Mouse (Mus musculus) left cerebral cortex, postnatal 36 days (tissue): ENCODE data around the gene Arhgap42. TPM values are rescaled to one million over a fixed set of nuclear protein-coding genes. Genes with fewer than 3 reads are reported as not detected.

Experiments used
- DNase-seq, 2 experiments: peaks; one replicate each; pipeline ENCODE4 v3.0.0; 2021 to 2022; ENCODE audit warnings: low spot score in 2 of 2, mixed read lengths in 1 of 2
- intact Hi-C: fragments of 180-260 bp; cut with DNase I; formaldehyde crosslinking; loops from one replicate; pipeline ENCODE4 v1.15.1; 2025
- total RNA-seq, 2 experiments: library from RNA; stranded (reverse); gene quantifications; 2 replicates each; pipeline ENCODE4 v1.2.3; 2021

Gene Arhgap42
- total RNA-seq, 2 experiments from 2014 or later = 14.5 to 15.4 TPM

- no peak for DNase-seq
- intact Hi-C loops = no loop called here
Observed at GRCm38 (mm10) chr9:9214296-9214695, 24.6 kb downstream of the Arhgap42 start.

GRCm38 (mm10) chr9:9211411-9212087 is 27.4 kb downstream of the Arhgap42 start:
- intact Hi-C loops = no loop called here
- no peak for DNase-seq

GRCm38 (mm10) chr9:9210464-9210863 is 28.4 kb downstream of the Arhgap42 start:
- intact Hi-C loops = no loop called here
- DNase-seq = no peak

- intact Hi-C loops = no loop called here
- DNase-seq = no peak
Observed at GRCm38 (mm10) chr9:9208205-9208604, 30.7 kb downstream of the Arhgap42 start.

- DNase-seq = no peak
- intact Hi-C loops = no loop called here
Observed at GRCm38 (mm10) chr9:9207251-9207650, 31.6 kb downstream of the Arhgap42 start.

GRCm38 (mm10) chr9:9200827-9201388 is 38.0 kb downstream of the Arhgap42 start:
- DNase-seq = no peak
- intact Hi-C loops = no loop called here

- intact Hi-C loops = no loop called here
Observed at GRCm38 (mm10) chr9:9199170-9199841, 39.6 kb downstream of the Arhgap42 start.

GRCm38 (mm10) chr9:9198645-9199044 is 40.3 kb downstream of the Arhgap42 start:
- intact Hi-C loops = no loop called here
- no peak for DNase-seq

More at GRCm38 (mm10) chr9:9199170-9199841, 39.6 kb downstream of the Arhgap42 start:
- no peak for DNase-seq

- intact Hi-C loops = no loop called here
- no peak for DNase-seq
Observed at GRCm38 (mm10) chr9:9196046-9196445, 42.9 kb downstream of the Arhgap42 start.

GRCm38 (mm10) chr9:9194496-9194895 is 44.4 kb downstream of the Arhgap42 start:
- intact Hi-C loops = no loop called here
- DNase-seq = no peak

- DNase-seq = no peak
- intact Hi-C loops = no loop called here
Observed at GRCm38 (mm10) chr9:9192716-9193115, 46.2 kb downstream of the Arhgap42 start.

- intact Hi-C loops = no loop called here
- no peak for DNase-seq
Observed at GRCm38 (mm10) chr9:9190835-9191234, 48.1 kb downstream of the Arhgap42 start.

- intact Hi-C loops = no loop called here
- DNase-seq = no peak
Observed at GRCm38 (mm10) chr9:9188167-9188566, 50.7 kb downstream of the Arhgap42 start.

- no peak for DNase-seq
- intact Hi-C loops = no loop called here
Observed at GRCm38 (mm10) chr9:9177745-9178144, 61.2 kb downstream of the Arhgap42 start.

- no peak for DNase-seq
- intact Hi-C loops = no loop called here
Observed at GRCm38 (mm10) chr9:9174924-9175323, 64.0 kb downstream of the Arhgap42 start.

- no peak for DNase-seq
- intact Hi-C loops = no loop called here
Observed at GRCm38 (mm10) chr9:9174206-9174605, 64.7 kb downstream of the Arhgap42 start.

- no peak for DNase-seq
- intact Hi-C loops = no loop called here
Observed at GRCm38 (mm10) chr9:9173091-9173490, 65.8 kb downstream of the Arhgap42 start.

GRCm38 (mm10) chr9:9171146-9171816 is 67.6 kb downstream of the Arhgap42 start:
- no peak for DNase-seq
- intact Hi-C loops = no loop called here

GRCm38 (mm10) chr9:9165641-9166063 is 73.2 kb downstream of the Arhgap42 start:
- intact Hi-C loops = no loop called here
- DNase-seq = no peak

- intact Hi-C loops = no loop called here
- DNase-seq = no peak
Observed at GRCm38 (mm10) chr9:9160736-9161135, 78.2 kb downstream of the Arhgap42 start.
